Mouse (Mus musculus) hindbrain, embryonic 12.5 days (tissue): ENCODE measurements around the gene Sppl2a. TPM values are rescaled to one million over a fixed set of nuclear protein-coding genes. Genes with fewer than 3 reads are reported as not detected.
A peak's percentile ranks its signal among the peaks of the same experiment; 100 is the strongest.
"Not testable (repeated sequence)": the region's sequence is repeated elsewhere in the genome, so short reads cannot be mapped to it uniquely, and the experiment has no call there.

Source experiments
- ATAC-seq: fragments of 200-750 bp; cut with Nextera tagmentation; 2 replicates; pipeline ENCODE4 v1.8.0; 2017; ENCODE audit warnings: moderate TSS enrichment; ENCODE audit not compliant: low FRiP score
- H3K27ac ChIP-seq: fragments of 300-500 bp; sonication (generic); 2 replicates; pipeline ENCODE4 v1.5.1; 2016; ENCODE audit warnings: mild to moderate bottlenecking
- H3K27me3 ChIP-seq: fragments of 300-500 bp; sonication (generic); 2 replicates; pipeline ENCODE4 v1.6.1; 2016; ENCODE audit warnings: mild to moderate bottlenecking
- H3K36me3 ChIP-seq: fragments of 300-500 bp; sonication (generic); 2 replicates; pipeline ENCODE4 v1.6.1; 2016; ENCODE audit warnings: mild to moderate bottlenecking
- H3K4me1 ChIP-seq: fragments of 300-500 bp; sonication (generic); 2 replicates; pipeline ENCODE4 v1.6.1; 2016
- H3K4me2 ChIP-seq: fragments of 300-500 bp; sonication (generic); replicated peaks from 2 replicates; pipeline ENCODE4 v1.6.1; 2016; ENCODE audit warnings: mild to moderate bottlenecking
- H3K4me3 ChIP-seq: fragments of 300-500 bp; sonication (generic); 2 replicates; pipeline ENCODE4 v1.5.1; 2016; ENCODE audit warnings: mild to moderate bottlenecking
- H3K9ac ChIP-seq: fragments of 300-500 bp; sonication (generic); 2 replicates; pipeline ENCODE4 v1.6.1; 2016; ENCODE audit warnings: mild to moderate bottlenecking, moderate library complexity
- H3K9me3 ChIP-seq: fragments of 300-500 bp; sonication (generic); replicated peaks from 2 replicates; pipeline ENCODE4 v1.6.1; 2016; ENCODE audit warnings: mild to moderate bottlenecking
- WGBS: fragments of 180-500 bp; shearing (Covaris S2); methylation state at CpG from one replicate; pipeline ENCODE4 v1.1.7; 2016; 5-methylcytosine and 5-hydroxymethylcytosine counted together
- polyA plus RNA-seq: library from polyadenylated mRNA; unstranded; fragments of >200 nt; fragmentation: Nextera tagmentation; extraction: Ambion mirVana; gene quantifications from 2 replicates; pipeline ENCODE4 v1.2.1, GENCODE M21; 2016

Sppl2a gene
- polyA plus RNA-seq = 35.6 and 37.2 TPM in 2 replicates

- Histone ChIP-seq H3K4me2 (peak within 1 kb of the TSS; percentile 69), H3K36me3 (no peaks in the 10 kb centered on the region), H3K4me1 (no peaks in the 10 kb centered on the region), H3K9me3 (no peaks in the 10 kb centered on the region), H3K27me3 (no peaks in the 10 kb centered on the region; the same call in 1 of the 2 replicates), H3K27ac (peak within 1 kb of the TSS; percentile 98), H3K9ac (peak within 1 kb of the TSS; percentile 76), H3K4me3 (peak within 1 kb of the TSS; percentile 56)
- 2% methylated on average over 26 of the region's 35 CpGs for WGBS
- ATAC-seq = peak; percentile 100
Measured at GRCm38 (mm10) chr2:126932897-126933641, at the start of gene Sppl2a. Sppl2a (minus strand) TSS chr2:126933235.

- WGBS = 81% methylated on average over 6 of the region's 6 CpGs
- no peaks in the 10 kb centered on the region for H3K36me3 ChIP-seq
- H3K9me3 ChIP-seq = no peaks in the 10 kb centered on the region
- no peak overlapping the region for H3K4me2 ChIP-seq
- no peaks in the 10 kb centered on the region for H3K4me1 ChIP-seq
- no peak overlapping the region for H3K9ac ChIP-seq
- H3K27ac ChIP-seq = no peak overlapping the region
- no peaks in the 10 kb centered on the region for H3K27me3 ChIP-seq
- no peak for ATAC-seq
- H3K4me3 ChIP-seq = no peak overlapping the region
Measured at GRCm38 (mm10) chr2:126977428-126977827, 44.4 kb upstream of the Sppl2a start.

GRCm38 (mm10) chr2:126961696-126962095 lies 28.7 kb upstream of the Sppl2a start:
- 74% methylated on average over 2 of the region's 2 CpGs for WGBS

GRCm38 (mm10) chr2:126955671-126956070 lies 22.6 kb upstream of the Sppl2a start:
- H3K9ac ChIP-seq = no peak overlapping the region
- ATAC-seq = no peak
- 73% methylated on average over 7 of the region's 7 CpGs for WGBS

More at GRCm38 (mm10) chr2:126961696-126962095, 28.7 kb upstream of the Sppl2a start:
- Histone ChIP-seq H3K4me1 (no peaks in the 10 kb centered on the region), H3K27me3 (no peaks in the 10 kb centered on the region), H3K27ac (no peak overlapping the region), H3K4me3 (no peak overlapping the region), H3K9ac (no peak overlapping the region), H3K4me2 (no peak overlapping the region), H3K36me3 (no peaks in the 10 kb centered on the region), H3K9me3 (no peaks in the 10 kb centered on the region)
- no peak for ATAC-seq

GRCm38 (mm10) chr2:126951085-126951484 lies 18.1 kb upstream of the Sppl2a start:
- H3K9ac ChIP-seq = no peak overlapping the region
- H3K4me3 ChIP-seq = no peak overlapping the region
- H3K9me3 ChIP-seq = no peaks in the 10 kb centered on the region
- no peak overlapping the region for H3K27ac ChIP-seq
- H3K36me3 ChIP-seq = no peaks in the 10 kb centered on the region
- no peak for ATAC-seq
- H3K27me3 ChIP-seq = no peaks in the 10 kb centered on the region
- H3K4me1 ChIP-seq = no peaks in the 10 kb centered on the region
- no peak overlapping the region for H3K4me2 ChIP-seq
- 68% methylated on average over 7 of the region's 7 CpGs for WGBS

More at GRCm38 (mm10) chr2:126955671-126956070, 22.6 kb upstream of the Sppl2a start:
- no peaks in the 10 kb centered on the region for H3K36me3 ChIP-seq
- no peaks in the 10 kb centered on the region for H3K27me3 ChIP-seq
- H3K27ac ChIP-seq = no peak overlapping the region
- no peak overlapping the region for H3K4me3 ChIP-seq
- H3K9me3 ChIP-seq = no peaks in the 10 kb centered on the region
- H3K4me2 ChIP-seq = no peak overlapping the region
- no peaks in the 10 kb centered on the region for H3K4me1 ChIP-seq

GRCm38 (mm10) chr2:126950453-126950852 lies 17.4 kb upstream of the Sppl2a start:
- Histone ChIP-seq H3K9me3 (no peaks in the 10 kb centered on the region), H3K27me3 (no peaks in the 10 kb centered on the region), H3K4me2 (no peak overlapping the region), H3K4me3 (no peak overlapping the region), H3K4me1 (no peaks in the 10 kb centered on the region), H3K27ac (no peak overlapping the region), H3K9ac (no peak overlapping the region), H3K36me3 (no peaks in the 10 kb centered on the region)
- WGBS = 84% methylated on average over 5 of the region's 5 CpGs
- no peak for ATAC-seq

GRCm38 (mm10) chr2:126949856-126950255 lies 16.8 kb upstream of the Sppl2a start:
- H3K4me2 ChIP-seq = no peak overlapping the region
- H3K27ac ChIP-seq = no peak overlapping the region
- H3K4me3 ChIP-seq = no peak overlapping the region
- no peak for ATAC-seq
- H3K27me3 ChIP-seq = no peaks in the 10 kb centered on the region
- H3K9me3 ChIP-seq = no peaks in the 10 kb centered on the region
- no peak overlapping the region for H3K9ac ChIP-seq
- WGBS = 58% methylated on average over 3 of the region's 3 CpGs
- H3K36me3 ChIP-seq = no peaks in the 10 kb centered on the region
- H3K4me1 ChIP-seq = no peaks in the 10 kb centered on the region

- not testable (repeated sequence) for H3K4me2 ChIP-seq, ATAC-seq, H3K4me1 ChIP-seq, H3K27ac ChIP-seq, H3K27me3 ChIP-seq, H3K4me3 ChIP-seq, H3K36me3 ChIP-seq, H3K9me3 ChIP-seq, H3K9ac ChIP-seq
- 80% methylated on average over 6 of the region's 6 CpGs for WGBS
Measured at GRCm38 (mm10) chr2:126949297-126949696, 16.3 kb upstream of the Sppl2a start.

- ATAC-seq = no peak
- Histone ChIP-seq H3K9me3 (no peaks in the 10 kb centered on the region), H3K27ac (no peak overlapping the region), H3K36me3 (no peaks in the 10 kb centered on the region), H3K27me3 (no peaks in the 10 kb centered on the region), H3K4me1 (no peaks in the 10 kb centered on the region), H3K4me3 (no peak overlapping the region), H3K4me2 (no peak overlapping the region), H3K9ac (no peak overlapping the region)
- WGBS = 76% methylated on average over 3 of the region's 3 CpGs
Measured at GRCm38 (mm10) chr2:126948231-126948630, 15.2 kb upstream of the Sppl2a start.

- no peaks in the 10 kb centered on the region for H3K9me3 ChIP-seq
- ATAC-seq = no peak
- H3K27ac ChIP-seq = no peak overlapping the region
- H3K9ac ChIP-seq = no peak overlapping the region
- no peak overlapping the region for H3K4me3 ChIP-seq
- no peaks in the 10 kb centered on the region for H3K36me3 ChIP-seq
- H3K4me2 ChIP-seq = no peak overlapping the region
- H3K4me1 ChIP-seq = no peaks in the 10 kb centered on the region
- H3K27me3 ChIP-seq = no peaks in the 10 kb centered on the region
Measured at GRCm38 (mm10) chr2:126947646-126948045, 14.6 kb upstream of the Sppl2a start.

- H3K4me3 ChIP-seq = no peak overlapping the region
- WGBS = 77% methylated on average over 2 of the region's 2 CpGs
- H3K36me3 ChIP-seq = no peaks in the 10 kb centered on the region
- ATAC-seq = no peak
- no peaks in the 10 kb centered on the region for H3K4me1 ChIP-seq
- no peak overlapping the region for H3K27ac ChIP-seq
- H3K4me2 ChIP-seq = no peak overlapping the region
- no peaks in the 10 kb centered on the region for H3K27me3 ChIP-seq
- no peak overlapping the region for H3K9ac ChIP-seq
- no peaks in the 10 kb centered on the region for H3K9me3 ChIP-seq
Measured at GRCm38 (mm10) chr2:126943211-126943610, 10.2 kb upstream of the Sppl2a start.

GRCm38 (mm10) chr2:126940314-126940866 lies 7.4 kb upstream of the Sppl2a start:
- no peaks in the 10 kb centered on the region for H3K4me1 ChIP-seq
- no peak overlapping the region for H3K27ac ChIP-seq
- no peak for ATAC-seq
- H3K36me3 ChIP-seq = no peaks in the 10 kb centered on the region
- H3K9me3 ChIP-seq = no peaks in the 10 kb centered on the region
- no peak overlapping the region for H3K4me3 ChIP-seq
- 75% methylated on average over 3 of the region's 3 CpGs for WGBS
- H3K9ac ChIP-seq = no peak overlapping the region
- H3K27me3 ChIP-seq = no peaks in the 10 kb centered on the region; the same call in 1 of the 2 replicates
- H3K4me2 ChIP-seq = no peak overlapping the region

- ATAC-seq = no peak
- Histone ChIP-seq H3K27ac (no peak overlapping the region), H3K36me3 (no peaks in the 10 kb centered on the region), H3K4me3 (no peak overlapping the region), H3K27me3 (no peaks in the 10 kb centered on the region; the same call in 1 of the 2 replicates), H3K9ac (no peak overlapping the region), H3K4me2 (no peak overlapping the region), H3K4me1 (no peaks in the 10 kb centered on the region), H3K9me3 (no peaks in the 10 kb centered on the region)
- 79% methylated on average over 6 of the region's 6 CpGs for WGBS
Measured at GRCm38 (mm10) chr2:126938069-126938468, 5.0 kb upstream of the Sppl2a start.
